Mouse (Mus musculus): ENCODE data around the gene Lmo2.

DNA sequence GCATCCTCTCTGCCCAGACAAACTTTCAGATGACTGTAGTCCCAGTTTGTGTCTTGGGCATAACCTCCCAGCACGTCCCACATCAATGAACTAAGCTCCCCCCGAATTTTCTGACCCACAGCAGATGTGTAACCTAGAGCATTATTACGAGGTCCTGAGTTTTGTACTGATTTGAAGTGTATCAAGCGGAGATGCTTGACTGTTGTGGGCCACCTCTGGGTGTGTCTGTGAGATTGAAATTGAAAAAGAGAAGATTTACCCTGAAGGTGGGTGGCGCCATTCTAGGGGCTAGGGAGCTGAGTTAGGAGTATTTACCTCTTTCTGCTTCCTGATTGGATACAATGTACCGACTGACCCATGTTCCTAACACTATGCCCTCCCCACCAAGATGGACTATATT, 31.9 kb downstream of the Lmo2 start:
- TF ChIP-seq GATA1 (IDR thresholded peaks at IDR 0.05; ENCODE audit: borderline replicate concordance, low read length), result no peak
- no peak for TF ChIP-seq CTCF (IDR thresholded peaks at IDR 0.05; ENCODE audit: low read depth, low read length)
- no peak for TF ChIP-seq TAL1 (conservative IDR thresholded peaks at IDR 0.05; ENCODE audit: low read depth, low read length)
- no peak for TF ChIP-seq POLR2AphosphoS5 (IDR thresholded peaks at IDR 0.05; ENCODE audit: insufficient replicate concordance, low read depth, low read length)
- no peak for TF ChIP-seq GATA2 (IDR thresholded peaks at IDR 0.05; ENCODE audit: borderline replicate concordance, low read depth, low read length)

Data from G1E (cell line).